In the genomic region with DNA sequence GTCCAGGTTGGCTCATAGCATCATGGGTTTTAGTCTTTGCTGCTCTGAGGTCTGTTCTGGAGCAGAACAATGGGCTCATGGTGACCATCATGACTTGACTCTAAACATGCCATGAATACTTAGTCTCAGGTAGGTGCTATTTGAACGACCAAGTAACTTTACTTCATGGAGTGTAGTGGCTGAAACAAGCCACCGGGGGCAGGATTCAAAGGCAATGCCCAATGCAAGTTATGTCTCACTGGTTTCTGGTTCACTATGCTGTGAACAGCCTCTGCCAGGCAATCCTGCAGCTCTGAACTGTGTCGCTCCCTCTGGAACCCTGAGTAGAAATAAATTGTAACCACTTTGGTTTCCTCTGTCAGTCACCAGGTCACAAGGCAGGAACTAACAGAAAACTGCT, we compare ENCODE assay signal across 13 mouse cellular contexts.
DNase-seq lines count a peak whose midpoint lies in the region; ATAC-seq and TF ChIP-seq lines count a peak whose summit lies in the region.
"Had no signal": no experiment of that assay in that cellular context is flagged by ENCODE, and none has a peak within 500 bp of the region (broad histone marks: within the 10 kb centered on the region; RNA-seq: fewer than 3 reads in every experiment).

No protein-coding gene starts in this region.

- DNase-seq in forebrain, postnatal 0 days = no peak
- DNase-seq in lung, embryonic 14.5 days = peak; percentile 38
- no peak for DNase-seq in lung, postnatal 14 days
- DNase-seq in thymus, postnatal 14 days = peak; percentile 80
- DNase-seq in adrenal gland, adult 8-10 months = no peak
- DNase-seq in urinary bladder, postnatal 25 days (ENCODE audit: low spot score) = no peak
- DNase-seq: gastrocnemius, postnatal 10 days; heart, postnatal 10 days; kidney, adult 18-20 months had no signal

- H3K4me2 ChIP-seq in forebrain, postnatal 0 days (ENCODE audit: low read depth) = no peak overlapping the region
- H3K4me2 ChIP-seq in forebrain, embryonic 12.5 days = no peak overlapping the region
- no peak overlapping the region for H3K4me2 ChIP-seq in lung, embryonic 14.5 days
- H3K4me2 ChIP-seq: neural tube, embryonic 12.5 days had no signal

- no peaks in the 10 kb centered on the region for H3K9me3 ChIP-seq in forebrain, postnatal 0 days (ENCODE audit: low read length)
- peaks cover 12% of the 10 kb centered on the region for H3K9me3 ChIP-seq in forebrain, embryonic 12.5 days
- 0 out of 2 replicates have a peak, but pooled peaks cover 4% of the 10 kb centered on the region for H3K9me3 ChIP-seq in lung, embryonic 14.5 days (ENCODE audit: low read depth, low read length)

- H3K27me3 ChIP-seq in forebrain, postnatal 0 days (ENCODE audit: insufficient read depth, low read length) = no peaks in the 10 kb centered on the region
- peaks cover 3% of the 10 kb centered on the region; the same call in 1 of the 2 replicates for H3K27me3 ChIP-seq in forebrain, embryonic 12.5 days
- no peaks in the 10 kb centered on the region for H3K27me3 ChIP-seq in lung, embryonic 14.5 days (ENCODE audit: insufficient read depth, low read length)

- H3K36me3 ChIP-seq in forebrain, postnatal 0 days (ENCODE audit: insufficient read depth) = no peaks in the 10 kb centered on the region
- no peaks in the 10 kb centered on the region for H3K36me3 ChIP-seq in forebrain, embryonic 12.5 days (replicated peaks)
- H3K36me3 ChIP-seq in lung, embryonic 14.5 days (ENCODE audit: insufficient read depth) = no peaks in the 10 kb centered on the region
- H3K36me3 ChIP-seq: neural tube, embryonic 12.5 days had no signal

- 75% methylated on average over 3 of the region's 3 CpGs for WGBS in forebrain, postnatal 0 days
- WGBS in forebrain, embryonic 12.5 days = 68% methylated on average over 3 of the region's 3 CpGs
- WGBS in lung, embryonic 14.5 days = 64% methylated on average over 3 of the region's 3 CpGs

- peak; percentile 54 for TF ChIP-seq CTCF in forebrain, postnatal 0 days (IDR thresholded peaks at IDR 0.05; ENCODE audit: low read depth)
- peak; percentile 58 for TF ChIP-seq CTCF in lung, embryonic 14.5 days (IDR thresholded peaks at IDR 0.05; ENCODE audit: low read depth)
- peak; percentile 24; the same call in 1 of the 2 replicates for TF ChIP-seq CTCF in cortical plate, adult 2 months (IDR thresholded peaks at IDR 0.05; ENCODE audit: extremely low read depth, insufficient read depth, low read length)

- no peak for TF ChIP-seq POLR2A in cortical plate, adult 2 months (IDR thresholded peaks at IDR 0.05; ENCODE audit: extremely low read depth, insufficient read depth, low read length)

- no peak overlapping the region for H3K27ac ChIP-seq in forebrain, postnatal 0 days (ENCODE audit: low read depth, low read length)
- no peak overlapping the region for H3K27ac ChIP-seq in forebrain, embryonic 12.5 days
- H3K27ac ChIP-seq in lung, embryonic 14.5 days (ENCODE audit: low read depth) = no peak overlapping the region
- no peak overlapping the region for H3K27ac ChIP-seq in cortical plate, adult 2 months (ENCODE audit: insufficient read depth, low read length)
- H3K27ac ChIP-seq: neural tube, embryonic 12.5 days had no signal

- no peaks in the 10 kb centered on the region for H3K4me1 ChIP-seq in forebrain, postnatal 0 days (ENCODE audit: insufficient read depth)
- peaks cover 23% of the 10 kb centered on the region for H3K4me1 ChIP-seq in forebrain, embryonic 12.5 days
- peaks cover 6% of the 10 kb centered on the region for H3K4me1 ChIP-seq in lung, embryonic 14.5 days (ENCODE audit: insufficient read depth)
- no peaks in the 10 kb centered on the region; the same call in 1 of the 2 replicates for H3K4me1 ChIP-seq in cortical plate, adult 2 months (ENCODE audit: control insufficient read depth, insufficient read depth, low read length)

- ATAC-seq in forebrain, postnatal 0 days = no peak
- ATAC-seq in forebrain, embryonic 12.5 days (ENCODE audit: low FRiP score) = no peak
- no peak for ATAC-seq in lung, embryonic 14.5 days (ENCODE audit: insufficient read depth)
- ATAC-seq: activated CD4-positive, CD25-positive, alpha-beta regulatory T cell, adult 4 months had no signal

- H3K9ac ChIP-seq in forebrain, postnatal 0 days = no peak overlapping the region
- no peak overlapping the region for H3K9ac ChIP-seq in forebrain, embryonic 12.5 days
- H3K9ac ChIP-seq in lung, embryonic 14.5 days = no peak overlapping the region
- H3K9ac ChIP-seq: neural tube, embryonic 12.5 days had no signal

- H3K4me3 ChIP-seq in forebrain, postnatal 0 days (ENCODE audit: low read depth, low read length) = no peak overlapping the region
- H3K4me3 ChIP-seq in forebrain, embryonic 12.5 days (replicated peaks) = no peak overlapping the region
- no peak overlapping the region for H3K4me3 ChIP-seq in lung, embryonic 14.5 days (ENCODE audit: low read depth, low read length)
- no peak overlapping the region for H3K4me3 ChIP-seq in cortical plate, adult 2 months (ENCODE audit: insufficient read depth, low read length)
- H3K4me3 ChIP-seq: neural tube, embryonic 12.5 days had no signal

Comparison
In these comparisons a context has a peak if more than half of its experiments do, and no peak if none do; other contexts are left out.
1. DNase-seq: peak in lung, embryonic 14.5 days (single experiment) and thymus, postnatal 14 days (single experiment); none in forebrain, postnatal 0 days (single experiment), lung, postnatal 14 days (single experiment), adrenal gland, adult 8-10 months (single experiment) and urinary bladder, postnatal 25 days (single experiment).
2. Peak in every context shown above with its lines, with median percentiles within 50 percentile points of each other: CTCF ChIP-seq.